Mouse (Mus musculus): ENCODE data around the gene Zfyve21. TPM values are rescaled to one million over a fixed set of nuclear protein-coding genes. Genes with fewer than 3 reads are reported as not detected.

Gene Zfyve21
- polyA plus RNA-seq, 1 experiment from 2014 or later = 232 TPM

DNA sequence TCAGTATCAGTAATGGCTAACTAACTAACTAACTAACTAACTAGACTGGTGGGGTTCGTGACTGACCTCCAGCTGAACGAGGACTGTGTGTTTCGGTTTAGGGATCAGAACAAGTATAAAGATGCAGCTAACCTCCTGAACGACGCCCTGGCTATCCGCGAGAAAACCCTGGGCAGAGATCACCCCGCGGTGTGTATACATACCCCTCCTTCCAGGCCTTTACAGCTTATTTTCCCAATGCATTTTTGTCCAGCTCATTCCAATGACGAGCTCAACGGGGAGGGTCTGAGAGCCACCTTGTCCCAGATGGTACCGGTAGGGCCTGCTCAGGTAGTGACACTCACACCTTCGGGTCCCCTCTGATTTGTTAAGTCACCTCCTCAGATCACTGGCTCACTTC, 36.1 kb upstream of the Zfyve21 start:
- peaks cover 50% of the 10 kb centered on the region for H3K36me3 ChIP-seq (ENCODE audit: control insufficient read depth, insufficient read depth, low read length)
- peak; percentile 29; the same call in 1 of the 2 replicates for ATAC-seq

GRCm38 (mm10) chr12:111779544-111779943, 34.4 kb upstream of the Zfyve21 start:
- 0 out of 2 replicates have a peak, but pooled peaks cover 3% of the 10 kb centered on the region for H3K9me3 ChIP-seq (ENCODE audit: control insufficient read depth, low read length)
- H3K27ac ChIP-seq (ENCODE audit: low read length) = no peak overlapping the region
- no peak overlapping the region for H3K4me3 ChIP-seq (ENCODE audit: low read length)
- WGBS = 93% methylated on average over 1 of the region's 1 CpGs
- ATAC-seq = no peak
- H3K4me1 ChIP-seq (ENCODE audit: control insufficient read depth, insufficient read depth, low read length) = no peaks in the 10 kb centered on the region
- H3K9ac ChIP-seq (ENCODE audit: low read depth, low read length) = no peak overlapping the region
- H3K36me3 ChIP-seq (ENCODE audit: control insufficient read depth, insufficient read depth, low read length) = peaks cover 48% of the 10 kb centered on the region
- no peak overlapping the region for H3K4me2 ChIP-seq (ENCODE audit: low read depth, low read length)
- H3K27me3 ChIP-seq (replicated peaks; ENCODE audit: control insufficient read depth, insufficient read depth, low read length) = no peaks in the 10 kb centered on the region

More for the DNA sequence above, 36.1 kb upstream of the Zfyve21 start:
- Histone ChIP-seq H3K27me3 (replicated peaks; ENCODE audit: control insufficient read depth, insufficient read depth, low read length) (no peaks in the 10 kb centered on the region), H3K4me3 (ENCODE audit: low read length) (no peak overlapping the region), H3K27ac (ENCODE audit: low read length) (no peak overlapping the region), H3K4me2 (ENCODE audit: low read depth, low read length) (no peak overlapping the region), H3K9me3 (ENCODE audit: control insufficient read depth, low read length) (0 out of 2 replicates have a peak, but pooled peaks cover 3% of the 10 kb centered on the region), H3K9ac (ENCODE audit: low read depth, low read length) (no peak overlapping the region), H3K4me1 (ENCODE audit: control insufficient read depth, insufficient read depth, low read length) (no peaks in the 10 kb centered on the region)
- 80% methylated on average over 13 of the region's 13 CpGs for WGBS

- peak; percentile 65 for ATAC-seq
- Histone ChIP-seq H3K4me2 (ENCODE audit: low read depth, low read length) (no peak overlapping the region), H3K4me1 (ENCODE audit: control insufficient read depth, insufficient read depth, low read length) (peaks cover 6% of the 10 kb centered on the region), H3K9me3 (ENCODE audit: control insufficient read depth, low read length) (no peaks in the 10 kb centered on the region), H3K4me3 (ENCODE audit: low read length) (no peak overlapping the region), H3K9ac (ENCODE audit: low read depth, low read length) (no peak overlapping the region), H3K27ac (ENCODE audit: low read length) (no peak overlapping the region), H3K36me3 (ENCODE audit: control insufficient read depth, insufficient read depth, low read length) (peaks cover 39% of the 10 kb centered on the region), H3K27me3 (replicated peaks; ENCODE audit: control insufficient read depth, insufficient read depth, low read length) (no peaks in the 10 kb centered on the region)
- 64% methylated on average over 15 of the region's 15 CpGs for WGBS
These were observed 28.8 kb upstream of the Zfyve21 start for GRCm38 (mm10) chr12:111785174-111785573.

DNA sequence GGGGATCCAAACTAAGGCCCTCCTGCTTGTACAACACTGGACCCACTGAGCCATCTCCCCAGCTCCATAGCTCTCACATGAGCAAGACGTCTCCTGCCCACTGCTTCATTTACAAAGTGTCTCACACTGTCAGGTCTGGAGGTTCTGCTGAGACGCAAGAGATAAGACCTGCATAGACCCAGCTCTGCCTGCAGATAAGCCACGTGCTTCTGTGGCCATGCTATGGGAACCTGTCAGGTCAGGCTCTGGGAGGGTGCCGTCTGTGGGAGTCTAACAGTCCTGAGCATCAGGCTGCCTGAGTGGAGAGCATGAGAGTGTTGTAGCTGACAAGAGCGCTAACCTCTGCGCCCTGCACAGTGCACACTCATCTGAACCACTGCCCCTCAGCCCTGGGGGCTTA, 27.0 kb upstream of the Zfyve21 start:
- peaks cover 13% of the 10 kb centered on the region for H3K4me1 ChIP-seq (ENCODE audit: control insufficient read depth, insufficient read depth, low read length)
- no peaks in the 10 kb centered on the region for H3K27me3 ChIP-seq (replicated peaks; ENCODE audit: control insufficient read depth, insufficient read depth, low read length)
- H3K4me3 ChIP-seq (ENCODE audit: low read length) = no peak overlapping the region
- H3K4me2 ChIP-seq (ENCODE audit: low read depth, low read length) = no peak overlapping the region
- 87% methylated on average over 6 of the region's 6 CpGs for WGBS
- no peak overlapping the region for H3K9ac ChIP-seq (ENCODE audit: low read depth, low read length)
- H3K36me3 ChIP-seq (ENCODE audit: control insufficient read depth, insufficient read depth, low read length) = peaks cover 37% of the 10 kb centered on the region
- no peak overlapping the region for H3K27ac ChIP-seq (ENCODE audit: low read length)
- ATAC-seq = no peak
- no peaks in the 10 kb centered on the region for H3K9me3 ChIP-seq (ENCODE audit: control insufficient read depth, low read length)

GRCm38 (mm10) chr12:111790090-111790489, 23.9 kb upstream of the Zfyve21 start:
- peak overlapping the region; percentile 34; the same call in 1 of the 2 replicates for H3K9ac ChIP-seq (ENCODE audit: low read depth, low read length)
- H3K27me3 ChIP-seq (replicated peaks; ENCODE audit: control insufficient read depth, insufficient read depth, low read length) = no peaks in the 10 kb centered on the region
- ATAC-seq = peak; percentile 71
- H3K27ac ChIP-seq (ENCODE audit: low read length) = peak overlapping the region; percentile 89
- peaks cover 29% of the 10 kb centered on the region for H3K36me3 ChIP-seq (ENCODE audit: control insufficient read depth, insufficient read depth, low read length)
- no peak overlapping the region; the same call in 1 of the 2 replicates for H3K4me2 ChIP-seq (ENCODE audit: low read depth, low read length)
- peaks cover 25% of the 10 kb centered on the region for H3K4me1 ChIP-seq (ENCODE audit: control insufficient read depth, insufficient read depth, low read length)
- 72% methylated on average over 5 of the region's 5 CpGs for WGBS
- no peak overlapping the region for H3K4me3 ChIP-seq (ENCODE audit: low read length)
- H3K9me3 ChIP-seq (ENCODE audit: control insufficient read depth, low read length) = no peaks in the 10 kb centered on the region

GRCm38 (mm10) chr12:111790631-111791030, 23.3 kb upstream of the Zfyve21 start:
- Histone ChIP-seq H3K4me1 (ENCODE audit: control insufficient read depth, insufficient read depth, low read length) (peaks cover 27% of the 10 kb centered on the region), H3K9me3 (ENCODE audit: control insufficient read depth, low read length) (no peaks in the 10 kb centered on the region), H3K36me3 (ENCODE audit: control insufficient read depth, insufficient read depth, low read length) (peaks cover 31% of the 10 kb centered on the region), H3K27me3 (replicated peaks; ENCODE audit: control insufficient read depth, insufficient read depth, low read length) (no peaks in the 10 kb centered on the region), H3K4me2 (ENCODE audit: low read depth, low read length) (no peak overlapping the region), H3K9ac (ENCODE audit: low read depth, low read length) (peak overlapping the region; percentile 29; the same call in 1 of the 2 replicates), H3K4me3 (ENCODE audit: low read length) (no peak overlapping the region), H3K27ac (ENCODE audit: low read length) (peak overlapping the region; percentile 89)
- no peak for ATAC-seq
- 87% methylated on average over 7 of the region's 7 CpGs for WGBS

DNA sequence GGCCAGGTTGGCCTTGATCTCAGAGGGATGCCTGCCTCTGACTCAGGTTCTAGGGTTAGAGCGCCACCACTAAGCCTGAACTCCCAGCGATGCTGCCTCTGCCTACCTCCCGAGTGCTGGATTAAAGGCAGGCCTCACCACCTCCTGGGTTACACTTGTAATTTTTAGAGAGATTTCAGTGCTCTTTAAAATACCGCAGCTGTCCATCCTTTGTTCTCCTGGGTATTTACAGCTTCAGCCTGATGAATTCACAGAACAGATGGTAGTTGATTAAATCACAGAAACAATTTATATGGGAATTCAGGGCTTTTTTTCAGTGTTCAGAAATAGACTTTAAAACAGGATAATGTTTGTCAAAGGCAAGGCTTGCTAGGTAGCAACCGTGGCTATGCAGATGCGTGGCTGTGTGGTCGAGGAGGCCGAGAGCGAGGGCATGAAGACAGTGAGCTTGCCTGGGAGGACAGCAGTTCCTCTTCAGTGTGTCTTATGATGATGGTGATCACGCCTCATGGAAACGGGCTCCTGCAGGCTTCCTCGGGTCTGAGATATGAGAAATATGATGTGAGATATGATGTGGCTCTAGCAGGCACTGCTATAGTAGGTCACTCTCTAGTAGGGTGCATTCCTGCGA, 22.4 kb upstream of the Zfyve21 start:
- Histone ChIP-seq H3K36me3 (ENCODE audit: control insufficient read depth, insufficient read depth, low read length) (peaks cover 33% of the 10 kb centered on the region), H3K9ac (ENCODE audit: low read depth, low read length) (no peak overlapping the region), H3K4me3 (ENCODE audit: low read length) (no peak overlapping the region), H3K4me2 (ENCODE audit: low read depth, low read length) (no peak overlapping the region), H3K27ac (ENCODE audit: low read length) (no peak overlapping the region), H3K27me3 (replicated peaks; ENCODE audit: control insufficient read depth, insufficient read depth, low read length) (no peaks in the 10 kb centered on the region), H3K4me1 (ENCODE audit: control insufficient read depth, insufficient read depth, low read length) (peaks cover 27% of the 10 kb centered on the region), H3K9me3 (ENCODE audit: control insufficient read depth, low read length) (no peaks in the 10 kb centered on the region)
- no peak for ATAC-seq
- WGBS = 89% methylated on average over 13 of the region's 13 CpGs

DNA sequence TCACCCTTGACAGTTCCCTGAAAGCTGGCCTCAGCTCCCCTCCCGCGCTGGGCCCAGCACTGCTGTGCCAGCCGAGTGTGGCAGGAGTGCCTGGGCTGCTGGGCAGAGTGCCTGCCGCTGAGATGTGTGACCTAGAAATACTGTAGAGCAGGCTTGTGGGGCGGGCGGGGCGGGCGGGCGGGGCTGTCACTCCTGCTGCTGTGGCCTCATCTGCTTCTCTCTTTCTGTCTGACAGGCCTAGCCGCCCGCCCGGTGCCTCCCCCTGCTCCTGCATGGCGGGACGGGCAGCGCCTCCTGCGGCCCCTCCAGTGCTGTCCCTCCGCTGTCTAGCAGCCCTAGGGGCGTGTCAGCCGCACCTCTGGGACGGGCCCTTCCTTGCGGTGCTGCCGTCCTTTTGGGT, 19.9 kb upstream of the Zfyve21 start:
- Histone ChIP-seq H3K4me3 (ENCODE audit: low read length) (no peak overlapping the region), H3K4me1 (ENCODE audit: control insufficient read depth, insufficient read depth, low read length) (peaks cover 27% of the 10 kb centered on the region), H3K9ac (ENCODE audit: low read depth, low read length) (0 out of 2 replicates have a peak overlapping the region, but pooled peaks have one; percentile 29), H3K4me2 (ENCODE audit: low read depth, low read length) (peak overlapping the region; percentile 9; the same call in 1 of the 2 replicates), H3K27ac (ENCODE audit: low read length) (peak overlapping the region; percentile 87), H3K27me3 (replicated peaks; ENCODE audit: control insufficient read depth, insufficient read depth, low read length) (no peaks in the 10 kb centered on the region), H3K9me3 (ENCODE audit: control insufficient read depth, low read length) (no peaks in the 10 kb centered on the region), H3K36me3 (ENCODE audit: control insufficient read depth, insufficient read depth, low read length) (peaks cover 24% of the 10 kb centered on the region; the same call in 1 of the 2 replicates)
- peak; percentile 84 for ATAC-seq
- 56% methylated on average over 19 of the region's 22 CpGs for WGBS

- H3K27me3 ChIP-seq (replicated peaks; ENCODE audit: control insufficient read depth, insufficient read depth, low read length) = no peaks in the 10 kb centered on the region
- H3K4me3 ChIP-seq (ENCODE audit: low read length) = no peak overlapping the region
- no peaks in the 10 kb centered on the region for H3K9me3 ChIP-seq (ENCODE audit: control insufficient read depth, low read length)
- peak overlapping the region; percentile 9; the same call in 1 of the 2 replicates for H3K4me2 ChIP-seq (ENCODE audit: low read depth, low read length)
- ATAC-seq = peak; percentile 84
- H3K4me1 ChIP-seq (ENCODE audit: control insufficient read depth, insufficient read depth, low read length) = peaks cover 23% of the 10 kb centered on the region
- H3K27ac ChIP-seq (ENCODE audit: low read length) = peak overlapping the region; percentile 87
- H3K9ac ChIP-seq (ENCODE audit: low read depth, low read length) = 0 out of 2 replicates have a peak overlapping the region, but pooled peaks have one; percentile 33
- H3K36me3 ChIP-seq (ENCODE audit: control insufficient read depth, insufficient read depth, low read length) = peaks cover 18% of the 10 kb centered on the region; the same call in 1 of the 2 replicates
- 86% methylated on average over 18 of the region's 18 CpGs for WGBS
These were observed 19.3 kb upstream of the Zfyve21 start for GRCm38 (mm10) chr12:111794526-111795179.
